Mouse (Mus musculus) liver (tissue): ENCODE data around the gene Prkcd.

Experiments used
- DNase-seq: peaks from one replicate; pipeline ENCODE4 v3.0.0-alpha.2; 2020; ENCODE audit warnings: mixed read lengths

The Prkcd gene

GRCm38 (mm10) chr14:30633708-30634107 is 7.7 kb upstream of the Prkcd start:
- DNase-seq = no peak

DNA sequence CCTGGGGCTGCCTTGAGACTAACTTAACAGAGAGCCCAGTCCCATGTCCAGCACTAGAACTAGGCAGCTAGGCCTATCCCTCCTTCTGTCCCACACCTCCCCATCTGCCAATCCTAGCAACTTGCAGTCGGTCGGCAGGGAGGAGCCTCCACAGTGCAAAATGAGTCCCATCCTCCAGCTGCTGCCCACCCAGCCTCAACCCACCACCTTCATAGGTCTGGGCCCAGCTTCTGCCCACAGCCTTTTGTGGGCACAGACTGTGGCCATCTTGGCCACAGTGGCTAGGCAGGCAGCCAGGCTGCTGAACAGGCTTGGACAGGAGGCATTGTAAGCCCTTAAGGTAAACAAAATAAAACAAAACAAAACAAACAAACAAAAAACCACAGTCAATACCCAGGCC is 5.8 kb upstream of the Prkcd start:
- DNase-seq = no peak

GRCm38 (mm10) chr14:30630811-30631576 is 5.0 kb upstream of the Prkcd start:
- no peak for DNase-seq

GRCm38 (mm10) chr14:30629839-30630238 is 3.8 kb upstream of the Prkcd start:
- DNase-seq = no peak

GRCm38 (mm10) chr14:30628235-30628634 is 2.2 kb upstream of the Prkcd start:
- DNase-seq = no peak

GRCm38 (mm10) chr14:30626756-30627742 is 1.0 kb upstream of the Prkcd start:
- DNase-seq = no peak

- DNase-seq = peak; percentile 85
These were observed 741 bp downstream of the Prkcd start for GRCm38 (mm10) chr14:30625131-30625807.

- DNase-seq = no peak
These were observed 1.7 kb downstream of the Prkcd start for GRCm38 (mm10) chr14:30624277-30624721.

- DNase-seq = no peak
These were observed 3.5 kb downstream of the Prkcd start for GRCm38 (mm10) chr14:30622556-30622955.

GRCm38 (mm10) chr14:30622130-30622529 is 3.9 kb downstream of the Prkcd start:
- DNase-seq = no peak

GRCm38 (mm10) chr14:30619982-30620578 is 5.9 kb downstream of the Prkcd start:
- DNase-seq = peak; percentile 23

DNA sequence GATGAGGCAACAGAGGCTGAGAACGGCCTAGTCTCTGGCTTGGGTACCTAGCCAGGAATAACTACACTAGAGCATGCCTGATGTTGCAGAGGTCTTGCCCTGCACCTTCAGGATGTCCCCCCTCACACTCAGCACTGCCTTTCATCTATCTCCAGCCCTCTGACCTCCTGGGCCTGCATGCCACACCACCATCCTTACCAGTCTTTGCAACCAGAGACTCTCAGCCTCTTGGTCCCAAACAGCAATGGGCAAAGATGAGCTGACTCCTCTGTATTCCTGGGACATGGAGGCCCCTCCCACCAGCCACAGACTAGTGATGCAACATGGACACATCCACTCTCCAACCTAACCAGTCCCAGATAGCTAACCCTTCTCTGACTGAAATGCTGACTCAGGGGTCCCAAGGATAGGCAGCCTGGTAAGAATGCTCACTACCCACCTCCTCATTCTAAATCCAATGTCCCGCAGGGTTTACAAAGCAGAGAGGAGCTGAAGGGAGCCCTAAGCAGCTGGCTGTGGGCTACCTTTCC is 7.2 kb downstream of the Prkcd start:
- DNase-seq = no peak

- DNase-seq = no peak
These were observed 9.3 kb downstream of the Prkcd start for GRCm38 (mm10) chr14:30616751-30617150.

GRCm38 (mm10) chr14:30612962-30613715 is 12.9 kb downstream of the Prkcd start:
- no peak for DNase-seq

DNA sequence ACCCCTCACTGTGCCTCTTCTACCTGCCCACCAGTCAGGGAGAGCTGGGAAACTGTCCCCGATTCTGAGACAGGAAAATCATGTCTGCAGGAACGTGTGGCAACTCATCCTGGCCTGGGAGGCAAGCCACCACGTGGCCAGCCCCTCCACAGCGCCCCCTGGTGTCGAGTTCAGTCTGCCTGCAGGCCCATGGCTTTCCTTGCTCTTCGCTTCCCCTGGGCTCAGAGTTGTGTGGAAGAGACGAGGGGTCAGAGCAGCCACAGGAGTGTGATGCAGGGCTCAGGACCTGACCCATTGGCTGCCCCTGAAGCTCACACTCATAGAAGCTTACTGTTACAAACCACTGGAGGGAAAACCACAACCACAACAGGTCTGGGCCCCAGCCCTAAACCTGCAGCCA is 13.5 kb downstream of the Prkcd start:
- peak; percentile 83 for DNase-seq

DNA sequence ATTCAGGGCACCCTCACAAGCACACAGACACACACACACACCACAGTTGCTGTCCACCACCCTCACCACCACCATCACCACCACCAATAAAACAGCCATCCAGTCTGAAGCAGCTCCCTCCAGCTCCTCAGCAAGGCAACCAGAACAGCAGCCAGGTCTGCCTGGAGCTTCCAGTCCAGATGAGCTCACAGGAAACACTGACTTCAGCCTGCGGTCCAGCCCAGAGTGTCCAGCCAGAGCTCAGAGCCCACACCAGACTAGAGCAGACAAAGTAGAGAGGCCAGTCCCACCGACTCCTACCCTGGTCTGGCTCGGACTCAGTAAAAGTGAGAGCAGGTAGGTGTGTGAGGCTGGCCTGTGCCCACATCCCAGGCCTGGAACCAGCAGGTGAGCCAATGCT is 15.1 kb downstream of the Prkcd start:
- DNase-seq = no peak

GRCm38 (mm10) chr14:30610304-30610703 is 15.7 kb downstream of the Prkcd start:
- no peak for DNase-seq

GRCm38 (mm10) chr14:30609499-30609898 is 16.5 kb downstream of the Prkcd start:
- DNase-seq = no peak

DNA sequence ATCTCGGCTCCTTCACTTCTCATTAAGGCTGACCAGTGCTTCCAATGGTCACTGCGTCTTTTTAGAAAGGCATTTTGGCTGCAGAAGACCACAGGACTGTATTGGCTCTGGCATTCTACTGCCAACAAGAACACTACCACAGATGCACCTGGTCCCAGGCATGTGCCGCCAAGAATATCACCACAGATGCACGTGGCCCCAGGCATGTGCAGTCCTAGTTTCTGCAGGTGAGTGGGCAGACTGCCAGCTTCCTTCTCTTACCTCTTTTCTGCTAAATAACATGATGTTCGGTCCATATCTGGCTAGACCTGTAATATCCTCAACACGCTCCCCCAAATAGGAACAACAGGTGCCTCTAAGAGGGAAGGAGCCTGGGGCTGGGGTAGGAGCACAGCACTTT is 17.8 kb downstream of the Prkcd start:
- no peak for DNase-seq

- no peak for DNase-seq
These were observed 18.3 kb downstream of the Prkcd start for GRCm38 (mm10) chr14:30607696-30608095.

DNA sequence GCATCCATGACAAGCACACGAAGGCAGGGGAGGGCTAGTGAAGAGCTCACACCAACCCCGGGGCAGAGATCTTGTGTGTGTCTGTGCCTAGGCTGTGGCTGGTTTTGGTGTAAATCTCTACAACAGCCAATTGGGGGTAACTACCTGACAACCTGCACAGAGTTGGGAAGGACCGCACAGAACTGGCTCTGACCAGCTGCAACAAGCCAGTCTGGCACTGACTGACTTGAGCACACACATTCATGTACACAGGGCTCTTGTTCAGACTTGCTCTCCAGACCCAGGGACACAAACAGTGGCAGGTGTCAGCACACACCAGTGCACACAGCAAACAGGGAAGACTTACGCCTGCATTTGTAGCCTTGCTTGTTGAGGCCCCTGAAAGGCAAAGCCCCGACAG is 19.2 kb downstream of the Prkcd start:
- no peak for DNase-seq

DNA sequence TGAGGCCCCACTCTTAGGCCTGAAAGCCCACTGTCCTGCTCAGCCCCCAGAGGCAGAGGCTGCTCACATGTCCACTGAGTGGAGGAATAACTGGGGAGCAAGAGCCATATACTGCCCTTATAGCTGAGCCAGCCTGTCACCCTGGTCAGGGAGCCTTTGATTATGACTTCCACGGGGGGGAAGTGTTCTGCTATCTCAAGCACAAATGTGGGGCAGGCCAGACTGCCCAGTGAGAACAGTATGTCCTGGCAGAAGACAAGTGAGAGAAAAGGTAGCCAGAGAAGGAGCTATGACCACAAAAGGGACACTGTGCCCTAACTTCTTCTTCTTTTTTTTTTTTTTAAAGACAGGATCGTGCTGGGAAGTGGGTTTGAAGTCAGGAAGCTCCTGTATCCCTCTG is 28.9 kb downstream of the Prkcd start:
- DNase-seq = no peak
